Mouse (Mus musculus): ENCODE results near the gene Cbx8.

Gene Cbx8

DNA sequence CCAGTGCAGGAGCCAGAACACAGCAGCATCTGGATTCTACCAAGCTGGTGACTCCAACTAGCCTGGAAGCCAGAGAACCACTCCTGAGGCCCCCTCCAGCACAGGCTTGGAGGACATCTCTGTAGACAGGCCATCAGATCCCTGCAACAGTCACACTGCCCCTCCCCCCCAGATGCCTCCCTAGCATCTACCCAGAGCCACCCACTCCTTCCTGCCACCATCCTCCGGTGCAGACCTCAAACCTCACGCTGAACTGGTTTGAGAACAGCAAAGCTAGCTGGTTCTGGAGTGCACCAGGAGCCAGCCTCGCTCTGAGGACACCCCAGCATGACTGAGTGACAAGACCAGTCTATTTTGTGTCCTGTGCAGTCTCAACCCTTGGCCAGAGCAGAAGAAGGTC is 48.0 kb downstream of the Cbx8 start:
- no peak for DNase-seq (ENCODE audit: low spot score in 2 of 2)

DNA sequence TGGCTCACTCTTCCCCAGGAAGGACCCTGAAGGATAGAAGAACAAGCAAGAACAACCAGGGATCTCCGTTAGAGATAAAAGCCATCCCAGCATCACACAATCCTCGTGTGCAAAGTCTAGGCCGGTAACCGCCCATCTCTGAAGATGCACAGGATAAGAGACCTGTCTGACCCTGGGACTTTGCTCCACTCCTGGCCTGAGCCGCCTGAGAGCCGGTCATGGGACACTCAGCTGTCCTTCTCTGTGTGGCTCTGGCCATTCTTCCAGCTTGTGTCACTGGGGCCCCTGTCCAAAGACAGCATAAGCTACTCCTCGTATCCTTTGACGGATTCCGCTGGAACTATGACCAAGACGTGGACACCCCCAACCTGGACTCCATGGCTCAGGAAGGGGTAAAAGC is 52.8 kb downstream of the Cbx8 start, which contains the start of gene Enpp7:
TSS of gene Enpp7 (plus strand) at position 190 of the 400 bp plus-strand sequence.
- no peak for DNase-seq (ENCODE audit: low spot score in 2 of 2)
